Mouse (Mus musculus) ES-E14 (cell line): Measurements from ENCODE around the gene Ephx4.

Source experiments
- HCFC1 ChIP-seq: IDR thresholded peaks from 2 replicates; pipeline ENCODE4 v1.6.1; 2012; ENCODE audit warnings: low read length, inconsistent platforms, borderline replicate concordance; ENCODE audit not compliant: insufficient read depth
- ZNF384 ChIP-seq: IDR thresholded peaks from 2 replicates; pipeline ENCODE4 v1.6.1; 2012; ENCODE audit warnings: low read depth, low read length, inconsistent platforms

- TF ChIP-seq HCFC1 = no peak
- no peak for TF ChIP-seq ZNF384
Measured at GRCm38 (mm10) chr5:107470600-107471329, 68.2 kb downstream of the Ephx4 start.
